Mouse (Mus musculus) myocyte (in vitro differentiated cells): Measurements from ENCODE around the gene Wdr63. TPM values are rescaled to one million over a fixed set of nuclear protein-coding genes. Genes with fewer than 3 reads are reported as not detected.

ENCODE experiments used
- H3K27me3 ChIP-seq: one replicate; pipeline ENCODE4 v1.6.1; 2011; ENCODE audit not compliant: control insufficient read depth, insufficient read depth, insufficient read length
- H3K36me3 ChIP-seq: one replicate; pipeline ENCODE4 v1.6.1; 2011; ENCODE audit not compliant: control insufficient read depth, insufficient read depth
- H3K4me2 ChIP-seq: one replicate; pipeline ENCODE4 v1.6.1; 2011; ENCODE audit warnings: low read depth, control low read depth
- H3K4me3 ChIP-seq: one replicate; pipeline ENCODE4 v1.5.1; 2011; ENCODE audit warnings: mild to moderate bottlenecking, control low read depth, moderate library complexity
- H3K79me2 ChIP-seq: one replicate; pipeline ENCODE4 v1.6.1; 2011; ENCODE audit not compliant: control insufficient read depth, insufficient read depth
- H3ac ChIP-seq: one replicate; pipeline ENCODE4 v1.6.1; 2011; ENCODE audit not compliant: control insufficient read depth, insufficient read length
- CEBPB ChIP-seq: IDR thresholded peaks from 2 replicates; pipeline ENCODE4 v1.6.1; 2011; ENCODE audit warnings: mild to moderate bottlenecking, moderate library complexity; ENCODE audit not compliant: poor library complexity, insufficient read depth, severe bottlenecking
- E2F4 ChIP-seq: IDR thresholded peaks from one replicate; pipeline ENCODE4 v1.6.1; 2011; ENCODE audit warnings: mild to moderate bottlenecking, control low read depth, moderate library complexity; ENCODE audit not compliant: insufficient read depth
- MAX ChIP-seq: IDR thresholded peaks from one replicate; pipeline ENCODE4 v1.6.1; 2011; ENCODE audit warnings: low read depth, mild to moderate bottlenecking, control low read depth
- MYOD1 ChIP-seq, 3 experiments: IDR thresholded peaks; one replicate each; pipeline ENCODE4 v1.6.1; 2011; ENCODE audit warnings: control low read depth in 2 of 3, low read depth in 2 of 3, mild to moderate bottlenecking in 2 of 3, moderate library complexity in 1 of 3; ENCODE audit not compliant: insufficient read length in 2 of 3, control insufficient read depth in 1 of 3
- MYOG ChIP-seq, 3 experiments: IDR thresholded peaks; one replicate each; pipeline ENCODE4 v1.6.1; 2011; ENCODE audit warnings: control low read depth in 2 of 3, low read depth in 2 of 3, mild to moderate bottlenecking in 2 of 3; ENCODE audit not compliant: insufficient read length in 2 of 3, control insufficient read depth in 1 of 3, insufficient read depth in 1 of 3
- POLR2A ChIP-seq: IDR thresholded peaks from one replicate; pipeline ENCODE4 v1.6.1; 2011; ENCODE audit warnings: low read depth, mild to moderate bottlenecking, control low read depth, moderate library complexity; ENCODE audit not compliant: insufficient read length
- POLR2AphosphoS2 ChIP-seq: IDR thresholded peaks from one replicate; pipeline ENCODE4 v1.6.1; 2011; ENCODE audit warnings: low read depth, control low read depth; ENCODE audit not compliant: insufficient read length
- REST ChIP-seq: IDR thresholded peaks from one replicate; pipeline ENCODE4 v1.6.1; 2011; ENCODE audit warnings: mild to moderate bottlenecking, control low read depth, moderate library complexity; ENCODE audit not compliant: insufficient read depth, insufficient read length
- SRF ChIP-seq: IDR thresholded peaks from one replicate; pipeline ENCODE4 v1.6.1; 2011; ENCODE audit warnings: low read depth; ENCODE audit not compliant: control insufficient read depth, insufficient read length
- TCF12 ChIP-seq: IDR thresholded peaks from one replicate; pipeline ENCODE4 v1.6.1; 2011; ENCODE audit warnings: mild to moderate bottlenecking, control low read depth; ENCODE audit not compliant: poor library complexity, insufficient read depth, severe bottlenecking
- TCF3 ChIP-seq: IDR thresholded peaks from one replicate; pipeline ENCODE4 v1.6.1; 2011; ENCODE audit warnings: low read depth, control low read depth; ENCODE audit not compliant: insufficient read length
- USF1 ChIP-seq: IDR thresholded peaks from one replicate; pipeline ENCODE4 v1.6.1; 2011; ENCODE audit warnings: low read depth, mild to moderate bottlenecking, control low read depth, moderate library complexity
- polyA plus RNA-seq: library from polyadenylated mRNA; unstranded; fragments of >200 nt; fragmentation: generic; extraction: Trizol; gene quantifications from one replicate; pipeline ENCODE4 v1.2.1, GENCODE M21; 2012; ENCODE audit warnings: missing spikeins

Wdr63 gene
- polyA plus RNA-seq, 1 experiment = 0.10 TPM

- no peak overlapping the region for H3K4me3 ChIP-seq
- peaks cover 5% of the 10 kb centered on the region for H3K27me3 ChIP-seq
- H3ac ChIP-seq = no peak overlapping the region
- no peaks in the 10 kb centered on the region for H3K79me2 ChIP-seq
- H3K36me3 ChIP-seq = no peaks in the 10 kb centered on the region
- H3K4me2 ChIP-seq = no peak overlapping the region
- TF ChIP-seq MYOG (IDR thresholded peaks at IDR 0.05; ENCODE audit: control insufficient read depth in 1 of 3, insufficient read depth in 1 of 3, insufficient read length in 2 of 3, low read depth in 2 of 3) (no peak), REST (no peak), SRF (no peak), TCF3 (no peak), POLR2A (no peak), E2F4 (no peak)
Observed at GRCm38 (mm10) chr3:146152913-146153312, 45.0 kb upstream of the Wdr63 start.

- no peak overlapping the region for H3K4me3 ChIP-seq
- TF ChIP-seq MYOD1 (IDR thresholded peaks at IDR 0.05; ENCODE audit: control insufficient read depth in 1 of 3, insufficient read length in 2 of 3, low read depth in 2 of 3) (no peak), USF1 (no peak), CEBPB (no peak), TCF12 (no peak)
- H3ac ChIP-seq = no peak overlapping the region
- no peaks in the 10 kb centered on the region for H3K36me3 ChIP-seq
- no peaks in the 10 kb centered on the region for H3K79me2 ChIP-seq
- H3K4me2 ChIP-seq = no peak overlapping the region
- peaks cover 5% of the 10 kb centered on the region for H3K27me3 ChIP-seq
Observed at GRCm38 (mm10) chr3:146152348-146152747, 44.4 kb upstream of the Wdr63 start.

DNA sequence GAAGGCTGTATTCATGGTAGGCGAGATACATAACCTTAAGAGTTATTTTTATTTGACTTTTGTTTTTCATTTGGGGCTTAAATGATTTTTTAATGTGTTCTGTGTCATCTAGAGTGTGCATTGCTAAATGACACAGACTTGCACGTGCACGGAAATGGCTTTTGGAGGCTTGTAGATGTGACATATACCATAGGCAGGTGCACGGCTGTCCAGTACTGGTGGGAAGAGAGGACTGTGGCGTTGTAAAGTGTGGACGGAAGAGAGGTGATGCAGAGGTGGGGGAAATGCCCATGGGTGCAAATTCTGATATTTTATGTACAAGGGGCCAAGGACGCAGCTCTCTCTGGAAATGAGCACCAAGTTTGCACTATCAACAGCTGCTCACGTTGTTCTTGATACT lies 43.8 kb upstream of the Wdr63 start:
- Histone ChIP-seq H3K27me3 (peaks cover 5% of the 10 kb centered on the region), H3K4me2 (no peak overlapping the region), H3K36me3 (no peaks in the 10 kb centered on the region), H3K79me2 (no peaks in the 10 kb centered on the region), H3K4me3 (no peak overlapping the region), H3ac (no peak overlapping the region)
- TF ChIP-seq USF1 (no peak), TCF12 (no peak), E2F4 (no peak), MYOD1 (IDR thresholded peaks at IDR 0.05; ENCODE audit: control insufficient read depth in 1 of 3, insufficient read length in 2 of 3, low read depth in 2 of 3) (no peak), POLR2AphosphoS2 (no peak), MYOG (IDR thresholded peaks at IDR 0.05; ENCODE audit: control insufficient read depth in 1 of 3, insufficient read depth in 1 of 3, insufficient read length in 2 of 3, low read depth in 2 of 3) (no peak), MAX (no peak), SRF (no peak), POLR2A (no peak)

DNA sequence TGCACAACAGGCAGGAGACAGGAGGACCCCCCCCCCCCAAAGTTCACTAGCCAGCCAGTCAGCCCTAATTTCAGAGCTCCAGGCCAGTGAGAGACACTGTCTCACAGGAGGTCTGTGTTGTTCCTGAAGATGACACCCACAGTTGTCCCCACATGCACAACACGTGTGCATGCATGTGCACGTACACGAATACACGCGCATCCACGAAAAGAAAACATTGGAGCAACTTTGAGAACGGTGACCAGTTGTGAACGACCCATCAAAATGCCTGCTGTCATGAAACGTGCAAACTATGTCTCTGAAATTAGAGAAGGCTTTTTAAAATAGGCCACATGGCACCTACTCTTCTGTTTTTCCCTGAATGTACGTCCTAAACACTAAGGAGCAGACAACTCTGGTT lies 43.4 kb upstream of the Wdr63 start:
- Histone ChIP-seq H3K36me3 (no peaks in the 10 kb centered on the region), H3K79me2 (no peaks in the 10 kb centered on the region), H3ac (no peak overlapping the region), H3K4me2 (no peak overlapping the region), H3K27me3 (peaks cover 5% of the 10 kb centered on the region), H3K4me3 (no peak overlapping the region)
- TF ChIP-seq CEBPB (no peak), E2F4 (no peak), REST (no peak), SRF (no peak), MYOD1 (IDR thresholded peaks at IDR 0.05; ENCODE audit: control insufficient read depth in 1 of 3, insufficient read length in 2 of 3, low read depth in 2 of 3) (no peak), POLR2A (no peak), USF1 (no peak), TCF12 (no peak), TCF3 (no peak), MAX (no peak), POLR2AphosphoS2 (no peak), MYOG (IDR thresholded peaks at IDR 0.05; ENCODE audit: control insufficient read depth in 1 of 3, insufficient read depth in 1 of 3, insufficient read length in 2 of 3, low read depth in 2 of 3) (no peak)

- H3K4me2 ChIP-seq = peak overlapping the region; percentile 64
- no peak overlapping the region for H3K4me3 ChIP-seq
- no peak for TF ChIP-seq POLR2AphosphoS2
- no peak for TF ChIP-seq MYOD1 (IDR thresholded peaks at IDR 0.05; ENCODE audit: control insufficient read depth in 1 of 3, insufficient read length in 2 of 3, low read depth in 2 of 3)
- TF ChIP-seq POLR2A = no peak
- no peak for TF ChIP-seq CEBPB
- TF ChIP-seq USF1 = no peak
- no peak for TF ChIP-seq MAX
- no peak for TF ChIP-seq SRF
- TF ChIP-seq REST = no peak
- no peak for TF ChIP-seq E2F4
- no peak for TF ChIP-seq TCF3
- no peak for TF ChIP-seq MYOG (IDR thresholded peaks at IDR 0.05; ENCODE audit: control insufficient read depth in 1 of 3, insufficient read depth in 1 of 3, insufficient read length in 2 of 3, low read depth in 2 of 3)
- TF ChIP-seq TCF12 = no peak
Observed at GRCm38 (mm10) chr3:146150560-146150959, 42.6 kb upstream of the Wdr63 start.

More at GRCm38 (mm10) chr3:146150560-146150959, 42.6 kb upstream of the Wdr63 start:
- Histone ChIP-seq H3K27me3 (peaks cover 5% of the 10 kb centered on the region), H3K79me2 (no peaks in the 10 kb centered on the region), H3ac (no peak overlapping the region), H3K36me3 (no peaks in the 10 kb centered on the region)
